Mouse (Mus musculus): ENCODE measurements around the gene C530008M17Rik.

DNA sequence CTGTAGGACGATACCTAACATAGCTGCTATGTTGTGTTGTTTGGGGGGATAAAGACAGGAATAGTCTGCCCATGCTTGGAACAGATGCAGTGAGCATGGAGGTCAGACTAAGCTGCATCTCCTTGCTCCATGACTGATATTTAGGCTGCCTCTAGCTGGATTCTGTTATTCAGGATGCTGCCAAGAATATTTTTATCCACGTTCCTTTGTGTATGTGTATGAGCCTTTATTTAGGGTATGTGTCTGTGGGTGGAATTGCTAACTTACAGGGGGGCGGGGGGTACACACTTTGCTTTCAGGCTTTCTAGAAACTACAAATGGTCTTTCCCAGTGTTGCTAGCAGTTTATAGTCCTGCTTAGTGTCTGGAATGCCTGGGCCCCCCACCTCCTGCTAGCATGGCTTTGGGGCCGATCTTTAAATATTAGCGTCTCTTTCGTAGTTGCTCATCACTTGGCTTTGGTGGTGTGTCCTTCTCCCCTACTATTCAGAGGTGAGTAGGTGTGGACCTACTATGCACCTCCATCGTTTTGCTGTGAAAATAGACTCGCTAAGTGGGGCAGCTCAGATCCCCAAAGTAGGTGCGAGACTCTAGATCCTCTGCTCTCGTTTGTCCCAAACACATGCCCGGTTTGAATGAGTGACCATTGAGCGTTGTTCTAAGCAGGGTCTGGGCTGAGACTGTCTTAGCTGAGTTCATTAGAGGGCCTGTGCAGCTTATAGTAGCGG, 45.0 kb downstream of the C530008M17Rik start:
- TF ChIP-seq CTCF (conservative IDR thresholded peaks at IDR 0.05; ENCODE audit: insufficient read depth, insufficient read length, low read depth, low read length) (no peak), POLR2A (IDR thresholded peaks at IDR 0.05; ENCODE audit: low read depth, low read length) (no peak)
